Mouse (Mus musculus) frontal cortex, adult 2 months (tissue): Measurements from ENCODE around the gene Galk1. TPM values are rescaled to one million over a fixed set of nuclear protein-coding genes. Genes with fewer than 3 reads are reported as not detected.
"Not testable (repeated sequence)": the region's sequence is repeated elsewhere in the genome, so short reads cannot be mapped to it uniquely, and the experiment has no call there.

ENCODE experiments used
- DNase-seq, 2 experiments: peaks; one replicate each; pipeline ENCODE4 v3.0.0; 2022; ENCODE audit warnings: low spot score in 1 of 2; ENCODE audit errors: extremely low spot score in 1 of 2
- polyA plus RNA-seq: library from polyadenylated mRNA; depleted of rRNA; stranded (reverse); fragments of >200 nt; gene quantifications from 2 replicates; pipeline ENCODE4 v1.2.3, GENCODE M21; 2012

The Galk1 gene
- polyA plus RNA-seq, 1 experiment, result 19.3 TPM

- DNase-seq, result no peak
Observed at GRCm38 (mm10) chr11:116030898-116031845, 18.7 kb upstream of the Galk1 start.

DNA sequence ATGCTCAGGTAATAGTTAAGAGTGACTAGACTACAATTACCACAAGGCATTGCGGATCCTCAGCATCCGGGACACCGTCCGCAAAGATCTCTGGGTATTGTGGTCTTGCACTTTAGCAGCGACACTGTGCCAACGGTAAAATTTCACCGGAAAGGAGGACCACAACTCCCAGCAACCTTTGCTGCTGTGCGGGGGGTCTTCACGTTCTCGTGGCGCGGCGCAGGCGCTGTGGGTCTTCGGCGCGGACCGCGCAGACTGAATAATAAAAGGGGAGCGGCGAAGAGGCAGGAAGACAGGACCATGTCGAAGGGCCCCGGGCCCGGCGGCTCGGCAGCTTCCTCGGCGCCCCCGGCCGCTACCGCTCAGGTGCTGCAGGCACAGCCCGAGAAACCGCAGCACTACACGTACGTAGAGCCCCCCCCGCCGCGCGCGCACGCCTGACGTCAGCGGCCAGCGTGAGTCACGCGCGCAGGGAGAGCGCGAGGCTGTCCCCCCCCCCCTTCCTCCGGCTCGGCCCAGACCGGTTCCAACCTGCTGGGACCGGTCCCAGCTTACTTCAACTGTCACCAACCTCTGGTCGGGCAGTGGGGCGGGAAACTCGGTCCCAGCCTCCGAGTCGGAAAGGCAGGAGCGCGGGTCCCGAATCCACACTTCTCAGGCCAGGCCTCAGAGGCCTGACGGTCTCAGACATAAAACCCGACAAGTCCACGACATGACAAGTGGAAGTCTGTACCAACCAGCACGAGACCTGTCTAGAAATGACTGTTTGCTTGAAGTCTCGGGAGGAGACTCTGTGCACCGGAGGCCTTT lies 17.8 kb upstream of the Galk1 start, which contains the start of gene Unk:
Gene Unk, plus strand, starts transcription at position 235 of the 810 bp plus-strand sequence.
- peak; percentile 98 to 99 for DNase-seq

DNA sequence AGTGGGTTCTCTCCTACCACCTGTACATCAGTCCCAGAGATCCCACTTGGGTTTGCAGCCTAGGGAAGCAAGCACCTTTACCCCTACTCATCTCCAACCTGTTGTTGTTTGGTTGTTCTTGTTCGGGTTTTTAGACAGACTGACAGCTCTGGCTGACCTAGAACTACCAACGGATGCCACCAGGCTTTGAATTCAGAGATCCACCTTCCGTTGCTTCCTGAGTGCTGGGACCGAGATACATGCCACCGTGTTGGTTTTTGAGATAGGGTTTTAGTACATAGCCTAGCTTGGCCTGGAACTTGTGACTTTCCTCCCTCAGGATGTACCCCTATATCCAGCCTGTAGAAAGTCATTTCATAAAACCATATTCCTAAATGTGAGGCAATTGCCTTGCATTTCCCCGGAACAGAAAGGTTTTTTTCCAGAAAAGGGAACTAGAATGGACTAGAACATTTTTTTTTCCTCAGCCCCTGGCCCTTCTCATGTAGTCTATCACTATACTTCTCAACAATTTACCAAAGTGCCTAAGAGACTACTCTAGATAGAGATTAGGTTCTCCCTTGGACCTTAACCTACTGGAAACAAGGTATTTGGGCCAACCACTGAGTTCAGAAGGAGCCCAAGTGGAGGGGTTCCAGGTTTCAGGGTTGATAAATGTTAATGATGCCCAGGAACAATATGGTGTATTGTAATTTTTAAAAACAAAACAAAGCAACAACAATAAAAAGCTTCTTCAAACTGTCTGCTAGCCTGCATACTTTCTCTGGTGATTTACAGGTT lies 16.8 kb upstream of the Galk1 start:
- no peak for DNase-seq

DNA sequence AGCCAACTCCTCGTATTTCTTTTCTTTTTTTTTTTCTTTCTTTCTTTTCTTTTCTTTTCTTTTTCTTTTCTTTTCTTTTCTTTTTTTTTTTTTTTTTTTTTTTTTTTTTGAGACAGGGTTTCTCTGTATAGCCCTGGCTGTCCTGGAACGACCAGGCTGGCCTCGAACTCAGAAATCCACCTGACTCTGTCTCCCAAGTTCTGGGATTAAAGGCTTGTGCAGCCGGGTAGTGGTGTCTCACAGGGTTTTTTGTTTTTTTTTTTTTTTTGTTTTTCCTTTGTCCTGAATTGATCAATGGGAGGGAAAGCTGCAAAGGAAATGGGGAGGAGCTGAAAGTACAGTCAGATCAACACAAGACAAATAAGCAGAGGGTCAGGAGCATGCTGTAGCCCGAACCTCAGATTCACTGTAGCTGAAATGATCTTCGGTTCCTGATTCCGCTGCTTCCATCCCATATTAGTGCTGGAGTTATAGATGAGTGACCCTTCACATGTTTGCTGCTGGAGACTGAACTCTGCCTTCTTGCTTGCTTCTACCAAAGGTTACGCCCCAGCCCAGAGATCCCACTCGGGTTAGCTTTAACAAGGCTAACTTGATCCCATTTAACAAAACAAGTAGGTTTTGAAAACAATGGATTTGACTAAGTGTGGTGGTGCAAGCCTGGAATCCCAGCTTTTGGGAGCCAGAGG lies 15.8 kb upstream of the Galk1 start:
- no peak for DNase-seq

DNA sequence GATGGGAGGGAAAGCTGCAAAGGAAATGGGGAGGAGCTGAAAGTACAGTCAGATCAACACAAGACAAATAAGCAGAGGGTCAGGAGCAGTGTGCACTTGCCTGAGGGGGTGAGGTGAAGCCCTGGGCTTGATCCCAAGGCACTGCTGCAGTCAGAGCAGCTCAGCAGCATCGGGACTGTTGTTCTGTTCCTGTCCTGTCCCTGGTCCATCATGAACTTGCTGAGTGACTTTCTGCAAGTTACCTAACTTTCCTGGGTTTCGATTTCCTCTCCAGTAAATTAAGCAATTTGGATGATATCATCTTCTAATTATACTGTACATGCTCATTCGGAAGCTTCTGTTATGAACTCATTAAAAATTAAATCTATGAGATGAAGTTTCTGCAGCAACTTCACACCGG lies 15.2 kb upstream of the Galk1 start, which contains the start of gene H3f3b:
Gene H3f3b, minus strand, starts transcription at position 207 of the 400 bp plus-strand sequence.
- DNase-seq, result no peak

DNA sequence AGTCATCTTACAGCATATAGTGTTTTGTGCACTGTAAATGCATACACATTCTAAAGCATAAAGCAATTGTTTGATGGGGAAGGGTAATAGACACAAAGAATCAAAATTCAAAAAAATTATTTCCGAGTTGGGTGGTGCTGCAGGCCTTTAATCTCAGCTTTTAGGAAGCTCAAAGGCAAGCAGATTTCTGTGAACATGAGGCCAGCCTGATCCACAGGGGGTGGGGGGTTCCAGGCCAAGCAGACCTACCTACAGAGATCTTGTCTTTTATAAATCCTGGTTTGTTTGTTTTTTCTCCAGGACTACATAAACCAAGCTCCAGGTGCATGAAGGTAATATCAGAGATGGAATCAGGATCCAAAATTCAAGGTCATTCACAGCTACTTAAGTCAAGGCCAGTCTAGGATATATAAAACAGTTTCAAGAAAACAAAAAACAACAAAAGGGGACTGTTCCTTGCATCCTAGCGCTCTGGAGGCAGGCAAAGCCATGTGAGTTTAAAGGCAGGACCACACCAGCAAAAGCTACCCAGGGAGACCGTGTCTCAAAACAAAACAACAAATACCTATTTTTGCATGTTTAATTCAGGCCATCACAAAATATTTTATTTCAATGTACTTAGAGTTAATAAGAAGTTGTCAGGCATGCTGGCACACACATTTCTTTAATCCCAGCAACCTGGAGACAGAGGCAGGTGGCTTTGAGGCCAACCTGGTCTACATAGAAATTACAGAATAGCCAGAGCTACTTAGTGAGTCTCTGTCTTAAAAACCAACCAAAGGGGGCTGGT lies 12.7 kb upstream of the Galk1 start:
- no peak for DNase-seq

DNA sequence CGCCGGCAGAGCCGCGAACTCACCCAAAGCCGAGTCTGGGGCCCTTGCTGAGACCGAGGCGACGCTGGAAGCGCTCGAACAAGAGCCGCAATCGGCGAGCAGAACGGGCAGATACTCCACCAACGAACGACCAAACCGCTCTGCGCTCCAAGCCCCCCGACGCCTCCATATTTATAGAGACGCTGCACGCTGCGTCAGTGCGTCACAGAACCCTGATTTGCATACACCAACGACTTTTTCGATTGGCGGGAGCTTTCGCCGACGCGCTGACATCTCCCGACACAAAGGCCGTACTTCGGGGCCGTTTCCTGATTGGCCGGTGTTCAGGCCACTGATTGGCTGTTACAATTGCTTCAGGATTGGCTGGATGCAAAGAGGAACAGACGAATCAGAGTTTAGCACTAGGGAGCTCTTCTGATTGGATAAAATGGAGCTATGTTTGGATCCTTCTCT lies 11.9 kb upstream of the Galk1 start:
- DNase-seq, result peak; percentile 97 to 98

- DNase-seq, result peak; percentile 68 to 83
Observed at GRCm38 (mm10) chr11:116023771-116024355, 11.3 kb upstream of the Galk1 start.

DNA sequence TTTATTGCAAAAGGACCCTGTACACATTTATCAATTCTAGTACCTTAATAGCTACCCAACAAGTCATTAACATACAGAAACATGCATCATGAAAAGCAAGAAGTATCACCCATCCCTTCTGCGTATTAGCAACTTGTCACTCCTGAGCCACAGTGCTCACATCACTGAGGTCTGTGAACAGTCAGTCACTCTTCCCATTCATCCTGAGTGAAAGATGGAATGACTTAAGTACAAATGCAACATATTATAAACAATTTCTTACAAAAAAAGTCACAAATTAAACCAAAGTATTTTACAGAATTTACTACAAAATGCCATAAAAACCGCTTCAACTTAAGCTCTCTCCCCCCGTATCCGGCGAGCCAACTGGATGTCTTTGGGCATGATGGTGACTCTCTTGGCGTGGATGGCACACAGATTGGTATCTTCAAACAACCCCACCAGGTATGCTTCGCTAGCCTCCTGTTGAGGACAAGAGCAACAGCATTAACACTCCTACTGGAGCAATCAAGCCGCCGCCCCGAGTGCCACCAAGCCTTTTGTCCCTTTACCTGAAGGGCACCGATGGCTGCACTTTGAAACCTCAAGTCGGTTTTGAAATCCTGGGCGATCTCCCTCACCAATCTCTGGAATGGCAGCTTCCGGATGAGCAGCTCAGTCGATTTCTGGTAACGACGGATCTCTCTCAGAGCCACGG lies 10.7 kb upstream of the Galk1 start:
- not testable (repeated sequence) for DNase-seq

DNA sequence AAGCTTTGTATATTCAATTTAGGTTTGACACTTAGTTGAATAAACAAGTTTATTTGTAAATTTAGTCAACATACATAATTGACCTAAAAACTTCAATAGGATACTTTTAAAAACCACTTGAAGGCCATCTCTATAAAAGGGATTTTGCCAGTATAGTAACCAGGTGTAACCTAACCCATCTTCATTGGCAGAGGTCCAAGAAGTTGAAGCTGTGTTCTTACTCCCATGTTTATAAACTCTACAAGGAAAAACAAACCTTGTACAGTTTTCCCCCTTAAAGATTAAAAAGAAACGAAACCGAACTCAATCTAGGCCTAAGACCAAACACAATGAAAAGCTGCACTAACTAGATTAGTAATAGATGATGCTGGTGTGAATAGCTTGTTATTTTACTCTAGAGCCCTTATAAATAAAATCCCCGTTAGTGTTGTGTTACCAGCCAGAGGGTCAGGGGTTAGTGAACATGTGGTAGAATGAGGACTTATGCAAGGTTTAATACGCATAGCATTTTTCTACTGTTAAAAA lies 9.8 kb upstream of the Galk1 start:
- no peak for DNase-seq

GRCm38 (mm10) chr11:116021328-116022220 lies 9.1 kb upstream of the Galk1 start:
- DNase-seq, result no peak

DNA sequence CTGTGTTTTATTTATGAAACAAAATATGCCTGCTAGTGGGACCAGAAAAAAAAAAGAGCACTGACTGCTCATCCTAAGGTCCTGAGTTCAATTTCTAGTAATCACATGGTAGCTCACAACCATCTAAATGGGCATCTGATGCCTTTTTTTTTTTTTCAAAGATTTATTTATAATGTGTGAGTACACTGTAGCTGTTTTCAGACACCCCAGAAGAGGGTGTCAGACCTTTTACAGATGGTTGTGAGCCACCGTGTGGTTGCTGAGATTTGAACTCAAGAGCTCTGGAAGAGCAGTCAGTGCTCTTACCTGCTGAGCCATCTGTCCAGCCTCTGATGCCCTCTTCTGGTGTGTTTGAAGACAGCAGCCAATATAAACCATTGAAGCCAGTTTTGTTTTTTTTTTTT lies 8.0 kb upstream of the Galk1 start:
- no peak for DNase-seq

DNA sequence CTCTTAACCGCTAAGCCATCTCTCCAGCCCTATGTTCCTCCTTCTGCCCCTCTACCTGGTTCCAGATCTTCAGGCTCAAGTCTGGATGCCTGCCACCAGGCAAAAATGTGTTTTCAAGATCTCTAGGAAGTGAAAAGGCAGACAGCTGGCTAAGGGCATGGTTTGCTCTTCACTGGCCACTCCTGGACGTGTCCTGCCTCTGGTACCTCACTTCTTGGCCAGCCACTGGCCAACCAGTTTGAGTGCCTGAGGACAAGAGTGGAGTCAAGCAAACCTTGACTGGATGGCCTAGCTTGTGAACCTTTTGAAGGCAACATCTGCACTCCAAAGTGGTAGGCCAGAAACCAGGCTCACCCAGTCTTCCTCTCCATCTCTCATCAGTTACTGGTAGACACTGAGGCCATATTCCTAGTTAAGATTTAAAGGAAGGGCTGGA lies 7.5 kb upstream of the Galk1 start:
- DNase-seq, result no peak

GRCm38 (mm10) chr11:116019360-116019791 lies 6.9 kb upstream of the Galk1 start:
- DNase-seq, result no peak

GRCm38 (mm10) chr11:116018867-116019266 lies 6.3 kb upstream of the Galk1 start:
- not testable (repeated sequence) for DNase-seq

DNA sequence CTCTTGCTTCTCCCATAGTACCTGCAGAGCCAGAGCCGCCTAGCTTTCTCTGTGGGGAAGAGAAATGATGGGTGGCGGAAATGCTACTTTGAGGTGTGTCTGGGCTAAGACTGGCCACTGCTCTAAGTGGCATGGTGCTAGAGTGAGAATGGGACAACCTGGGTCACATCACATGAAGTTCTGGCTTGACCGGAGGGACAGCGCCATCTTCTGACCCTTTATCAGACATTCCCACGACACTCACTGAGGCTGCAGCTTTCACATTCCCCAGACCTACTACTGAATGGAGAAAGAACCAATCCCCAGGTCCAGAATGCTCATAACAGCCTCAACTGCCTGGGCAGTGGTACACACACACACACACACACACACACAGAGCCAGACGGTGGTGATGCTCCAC lies 5.6 kb upstream of the Galk1 start:
- no peak for DNase-seq

GRCm38 (mm10) chr11:116014821-116015220 lies 2.3 kb upstream of the Galk1 start:
- DNase-seq, result no peak
